Mouse (Mus musculus) liver, embryonic 14.5 days (tissue): ENCODE data around the gene Ccdc187. TPM values are rescaled to one million over a fixed set of nuclear protein-coding genes. Genes with fewer than 3 reads are reported as not detected.

Experiments
- ATAC-seq: fragments of 200-750 bp; cut with Nextera tagmentation; 2 replicates; pipeline ENCODE4 v1.8.0; 2017; ENCODE audit warnings: moderate number of reproducible peaks, mild to moderate bottlenecking, moderate library complexity; ENCODE audit not compliant: insufficient read depth
- DNase-seq, 3 experiments: peaks; one replicate each; pipeline ENCODE4 v3.0.0-alpha.2; 2012 to 2013; ENCODE audit warnings: low read depth in 3 of 3, low spot score in 3 of 3
- H3K27ac ChIP-seq: fragments of 300-500 bp; sonication (generic); 2 replicates; pipeline ENCODE4 v1.5.1; 2014; ENCODE audit warnings: moderate library complexity, mild to moderate bottlenecking, control low read depth, inconsistent platforms
- H3K27me3 ChIP-seq: fragments of 300-500 bp; sonication (generic); 2 replicates; pipeline ENCODE4 v1.6.1; 2014; ENCODE audit warnings: mild to moderate bottlenecking, low read length, moderate library complexity; ENCODE audit not compliant: control insufficient read depth, insufficient read depth
- H3K36me3 ChIP-seq: fragments of 300-500 bp; sonication (generic); replicated peaks from 2 replicates; pipeline ENCODE4 v1.6.1; 2014; ENCODE audit warnings: low read depth; ENCODE audit not compliant: control insufficient read depth, insufficient read depth
- H3K4me1 ChIP-seq, 2 experiments: fragments of 200-500 bp in 1 of 2; fragments of 300-500 bp in 1 of 2; sonication (generic) in 1 of 2; replicated peaks; 2 replicates each; pipeline ENCODE4 v1.6.1; 2012 to 2014; ENCODE audit warnings: antibody characterized with exemption in 1 of 2, inconsistent platforms in 1 of 2, low read length in 1 of 2; ENCODE audit not compliant: control insufficient read depth in 2 of 2, insufficient read depth in 2 of 2
- H3K4me2 ChIP-seq: fragments of 300-500 bp; sonication (generic); 2 replicates; pipeline ENCODE4 v1.6.1; 2014; ENCODE audit warnings: low read depth, mild to moderate bottlenecking, control low read depth, moderate library complexity
- H3K4me3 ChIP-seq, 2 experiments: fragments of 200-500 bp in 1 of 2; fragments of 300-500 bp in 1 of 2; sonication (generic) in 1 of 2; 2 replicates each; pipeline ENCODE4 v1.5.1; 2012 to 2014; ENCODE audit warnings: low read depth in 2 of 2, low read length in 2 of 2, mild to moderate bottlenecking in 2 of 2, control low read depth in 1 of 2, inconsistent platforms in 1 of 2, moderate library complexity in 1 of 2; ENCODE audit not compliant: insufficient read depth in 1 of 2
- H3K9ac ChIP-seq: fragments of 300-500 bp; sonication (generic); replicated peaks from 2 replicates; pipeline ENCODE4 v1.6.1; 2014; ENCODE audit warnings: mild to moderate bottlenecking, control low read depth, moderate library complexity
- H3K9me3 ChIP-seq: fragments of 300-500 bp; sonication (generic); 2 replicates; pipeline ENCODE4 v1.6.1; 2016; ENCODE audit warnings: low read length, mixed read lengths; ENCODE audit not compliant: control insufficient read depth
- CTCF ChIP-seq: IDR thresholded peaks from 2 replicates; pipeline ENCODE4 v1.5.1; 2016; ENCODE audit warnings: antibody characterized with exemption, low read depth, control low read depth
- EP300 ChIP-seq: IDR thresholded peaks from 2 replicates; pipeline ENCODE4 v1.6.1; 2016; ENCODE audit warnings: antibody characterized with exemption, low read depth
- WGBS: fragments of 180-500 bp; shearing (Covaris S2); extraction: QIAGEN DNeasy Blood & Tissue Kit; methylation state at CpG from one replicate; pipeline ENCODE4 v1.1.7; 2014; ENCODE audit not compliant: insufficient replicate concordance; 5-methylcytosine and 5-hydroxymethylcytosine counted together
- polyA plus RNA-seq, 2 experiments: library from polyadenylated mRNA; depleted of rRNA in 1 of 2; stranded (reverse) in 1 of 2; unstranded in 1 of 2; fragments of >200 nt; fragmentation: Nextera tagmentation in 1 of 2; extraction: Ambion mirVana in 1 of 2; gene quantifications; 2 replicates each; pipeline versions ENCODE4 v1.2.1 to v1.2.3; 2012 to 2014

Ccdc187 gene
- polyA plus RNA-seq, 2 experiments = 0.06 TPM; not detected in 1

- no peak overlapping the region for H3K27ac ChIP-seq
- ATAC-seq (peak; percentile 38; the same call in 1 of the 2 replicates), DNase-seq (no peak)
- H3K4me3 ChIP-seq = peak overlapping the region; percentile 37 to 54
- peak overlapping the region; percentile 64 for H3K4me2 ChIP-seq
- H3K4me1 ChIP-seq = no peaks in the 10 kb centered on the region
- 5% methylated on average over 11 of the region's 11 CpGs for WGBS
- TF ChIP-seq EP300 (no peak), CTCF (no peak)
- H3K36me3 ChIP-seq = no peaks in the 10 kb centered on the region
- H3K9ac ChIP-seq = 0 out of 2 replicates have a peak overlapping the region, but pooled peaks have one; percentile 3
- no peaks in the 10 kb centered on the region for H3K27me3 ChIP-seq
- no peaks in the 10 kb centered on the region for H3K9me3 ChIP-seq
Measured at GRCm38 (mm10) chr2:26315925-26316311, 21.6 kb upstream of the Ccdc187 start.

DNA sequence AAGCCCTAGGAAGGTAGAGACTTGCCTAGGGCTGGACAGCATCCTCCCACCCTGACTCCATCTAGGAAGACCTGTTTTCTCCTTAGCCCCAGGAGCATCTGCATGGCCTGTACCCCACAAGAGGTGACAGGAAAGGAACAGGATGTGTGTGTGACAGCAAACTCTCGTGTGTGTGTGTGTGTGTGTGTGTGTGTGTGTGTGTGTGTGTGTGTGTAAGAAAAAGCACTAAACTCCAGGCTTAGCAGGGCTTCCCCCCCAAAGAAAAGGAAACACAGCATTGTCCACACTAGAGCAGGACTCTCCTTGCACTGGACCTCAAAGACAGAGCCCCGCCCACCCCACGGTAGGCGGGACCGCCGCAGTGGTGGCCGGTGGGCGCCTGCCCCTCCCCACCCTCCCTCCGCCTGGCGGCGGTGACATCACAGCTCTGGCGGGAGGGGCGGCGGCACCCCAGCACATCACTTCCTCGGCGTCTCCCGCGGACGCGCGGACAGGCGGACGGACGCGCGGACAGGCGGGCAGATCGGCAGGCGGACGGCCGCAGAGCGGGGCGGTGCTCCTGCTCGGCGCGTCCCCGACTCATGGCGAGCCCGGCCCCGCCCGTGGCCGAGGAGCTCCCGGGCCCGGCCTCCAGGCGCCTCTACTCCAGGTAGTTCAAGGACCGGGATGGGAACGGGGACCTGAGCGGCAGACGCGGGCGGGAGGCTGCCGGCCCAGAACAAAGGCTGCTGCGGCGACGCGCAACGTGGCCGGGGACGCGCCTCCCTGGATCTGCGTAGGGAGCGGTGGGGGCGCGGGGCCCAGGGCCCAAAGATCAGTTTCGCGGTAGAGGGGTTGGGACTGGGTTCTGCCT, 20.9 kb upstream of the Ccdc187 start, which contains the start of gene Gpsm1:
Gene Gpsm1, plus strand, starts transcription at position 444 of the 853 bp plus-strand sequence.
- DNase-seq (peak in 1 of 3 experiments; percentile 9), ATAC-seq (peak; percentile 54; the same call in 1 of the 2 replicates)
- Histone ChIP-seq H3K36me3 (no peaks in the 10 kb centered on the region), H3K4me1 (no peaks in the 10 kb centered on the region), H3K4me2 (peak within 1 kb of the TSS; percentile 64), H3K9me3 (no peaks in the 10 kb centered on the region), H3K9ac (0 out of 2 replicates have a peak within 1 kb of the TSS, but pooled peaks have one; percentile 3), H3K27ac (no peak within 1 kb of the TSS), H3K4me3 (peak within 1 kb of the TSS; percentile 37 to 54), H3K27me3 (no peaks in the 10 kb centered on the region)
- TF ChIP-seq EP300 (no peak), CTCF (no peak)
- WGBS = under 1% methylated on average over 61 of the region's 66 CpGs

DNA sequence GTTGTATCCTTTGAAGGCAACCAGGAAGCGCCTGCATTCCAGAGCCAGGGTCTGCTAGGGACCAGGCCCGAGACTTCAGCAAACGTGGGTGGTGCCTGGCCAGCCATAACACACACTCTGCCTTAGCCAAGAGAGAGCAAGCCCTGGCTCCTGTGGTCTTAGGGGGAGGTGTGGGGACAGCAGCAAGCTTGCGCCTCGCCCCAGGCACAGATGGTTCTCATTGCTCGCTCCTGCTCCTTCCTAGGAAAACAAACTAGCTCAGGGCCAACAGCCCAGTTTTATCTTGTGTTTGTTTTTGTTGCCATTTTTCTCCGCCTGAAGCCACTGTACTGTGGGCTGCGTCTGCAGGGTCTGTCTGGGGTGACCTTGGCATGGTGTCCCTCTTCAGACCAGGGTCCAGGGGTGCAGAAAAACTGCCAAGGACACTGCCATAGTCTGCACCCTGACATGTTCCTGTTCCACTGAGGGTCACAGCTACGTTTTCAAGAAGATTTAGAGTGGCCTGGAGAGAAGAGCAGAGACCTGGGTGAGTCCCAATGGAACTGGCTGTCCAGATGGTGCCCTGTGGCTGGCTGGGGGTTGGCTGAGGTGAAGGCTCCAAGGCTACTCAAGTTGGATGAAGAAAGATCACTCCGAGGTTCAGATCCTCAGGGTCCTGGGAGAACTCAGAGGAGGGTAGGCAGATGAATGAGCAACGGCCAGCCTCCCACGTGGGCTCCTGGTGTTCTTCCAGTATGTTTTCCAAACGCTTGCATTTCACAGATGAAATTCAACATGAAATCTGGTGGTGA, 20.1 kb upstream of the Ccdc187 start:
- Histone ChIP-seq H3K27ac (no peak overlapping the region), H3K9me3 (no peaks in the 10 kb centered on the region), H3K4me3 (no peak overlapping the region), H3K27me3 (no peaks in the 10 kb centered on the region), H3K9ac (no peak overlapping the region), H3K4me2 (peak overlapping the region; percentile 64), H3K4me1 (no peaks in the 10 kb centered on the region), H3K36me3 (no peaks in the 10 kb centered on the region)
- TF ChIP-seq EP300 (no peak), CTCF (no peak)
- WGBS = 59% methylated on average over 13 of the region's 13 CpGs
- ATAC-seq (no peak), DNase-seq (no peak)

DNA sequence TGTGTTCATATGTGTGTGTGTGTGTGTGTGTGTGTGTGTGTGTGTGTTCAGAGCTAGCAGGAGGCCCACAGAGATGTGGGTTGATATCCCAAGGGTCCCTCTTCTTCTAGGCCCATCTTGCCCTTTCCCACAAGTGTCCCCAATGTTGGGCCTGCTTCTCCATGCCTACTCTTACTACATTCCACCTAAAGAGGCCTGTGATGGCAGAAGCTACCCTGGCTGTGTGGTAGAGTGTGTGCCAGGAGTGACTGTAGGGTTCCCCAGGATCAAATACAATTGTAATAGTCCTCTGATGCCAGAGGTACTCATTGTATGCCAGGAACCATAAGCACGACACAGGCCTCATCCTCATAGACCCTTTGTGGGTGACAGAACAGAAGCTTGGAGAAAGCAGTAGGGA, 19.0 kb upstream of the Ccdc187 start:
- no peak overlapping the region for H3K4me3 ChIP-seq
- no peak for ATAC-seq
- no peaks in the 10 kb centered on the region for H3K9me3 ChIP-seq
- no peak overlapping the region for H3K9ac ChIP-seq
- H3K36me3 ChIP-seq = no peaks in the 10 kb centered on the region
- no peaks in the 10 kb centered on the region for H3K27me3 ChIP-seq
- no peaks in the 10 kb centered on the region for H3K4me1 ChIP-seq
- TF ChIP-seq EP300 (no peak), CTCF (no peak)
- no peak for DNase-seq
- no peak overlapping the region for H3K27ac ChIP-seq
- 77% methylated on average over 1 of the region's 1 CpGs for WGBS
- H3K4me2 ChIP-seq = no peak overlapping the region

GRCm38 (mm10) chr2:26312812-26313211, 18.5 kb upstream of the Ccdc187 start:
- DNase-seq = no peak
- no peak for TF ChIP-seq EP300
- TF ChIP-seq CTCF = peak; percentile 43

More at GRCm38 (mm10) chr2:26312812-26313211, 18.5 kb upstream of the Ccdc187 start:
- ATAC-seq = no peak
- no peak overlapping the region for H3K4me2 ChIP-seq
- H3K36me3 ChIP-seq = no peaks in the 10 kb centered on the region
- H3K27me3 ChIP-seq = no peaks in the 10 kb centered on the region
- H3K4me1 ChIP-seq = no peaks in the 10 kb centered on the region
- WGBS = 42% methylated on average over 2 of the region's 2 CpGs
- H3K4me3 ChIP-seq = no peak overlapping the region
- H3K9ac ChIP-seq = no peak overlapping the region
- H3K27ac ChIP-seq = no peak overlapping the region
- H3K9me3 ChIP-seq = no peaks in the 10 kb centered on the region
